Comparison of ENCODE assay signal across 8 mouse cellular contexts in the genomic region with DNA sequence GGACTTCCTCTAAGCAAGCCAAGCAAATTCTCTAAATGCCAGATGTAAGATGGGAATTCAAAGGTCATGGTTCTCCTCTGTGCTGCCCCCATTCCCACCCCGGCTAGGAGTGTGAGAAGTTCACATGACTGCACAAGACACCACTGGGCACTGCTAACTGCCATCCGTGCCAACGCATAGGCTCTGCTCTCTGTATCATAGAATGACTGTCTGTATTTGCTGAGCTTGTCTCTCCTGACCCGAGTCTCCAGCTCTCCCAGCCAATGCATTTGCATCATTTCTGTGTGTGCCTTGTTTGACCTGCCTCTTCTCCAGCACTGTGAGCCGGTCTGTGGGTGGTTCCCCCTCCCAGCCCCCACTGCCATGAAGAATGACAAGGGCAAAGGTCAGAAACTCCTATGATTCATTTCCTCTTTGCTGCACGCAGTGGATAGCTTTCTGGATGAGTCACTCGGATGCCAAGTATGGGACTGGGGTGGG. TPM values are rescaled to one million over a fixed set of nuclear protein-coding genes. Genes with fewer than 3 reads are reported as not detected.
DNase-seq lines count a peak whose midpoint lies in the region; ATAC-seq lines count a peak whose summit lies in the region.

No protein-coding gene starts in this region.

- H3K9ac ChIP-seq in forebrain, embryonic 11.5 days (ENCODE audit: low read length): no peak overlapping the region
- H3K9ac ChIP-seq in heart, embryonic 11.5 days (ENCODE audit: low read depth, low read length): no peak overlapping the region

- no peaks in the 10 kb centered on the region for H3K27me3 ChIP-seq in forebrain, embryonic 10.5 days (ENCODE audit: poor library complexity, severe bottlenecking)
- no peaks in the 10 kb centered on the region for H3K27me3 ChIP-seq in forebrain, embryonic 11.5 days (ENCODE audit: control insufficient read depth, insufficient read depth, low read length)
- no peaks in the 10 kb centered on the region for H3K27me3 ChIP-seq in heart, embryonic 11.5 days (ENCODE audit: control insufficient read depth, insufficient read depth, low read length)

- no peaks in the 10 kb centered on the region for H3K36me3 ChIP-seq in forebrain, embryonic 10.5 days (replicated peaks)
- H3K36me3 ChIP-seq in forebrain, embryonic 11.5 days (ENCODE audit: control insufficient read depth, insufficient read depth, low read length): no peaks in the 10 kb centered on the region
- no peaks in the 10 kb centered on the region for H3K36me3 ChIP-seq in heart, embryonic 11.5 days (ENCODE audit: control insufficient read depth, insufficient read depth, low read length)

- no peaks in the 10 kb centered on the region for H3K9me3 ChIP-seq in forebrain, embryonic 10.5 days
- H3K9me3 ChIP-seq in forebrain, embryonic 11.5 days (ENCODE audit: control insufficient read depth, low read length): no peaks in the 10 kb centered on the region
- H3K9me3 ChIP-seq in heart, embryonic 11.5 days (replicated peaks; ENCODE audit: control insufficient read depth, low read length): no peaks in the 10 kb centered on the region

- peak; percentile 26 for DNase-seq in forebrain, embryonic 10.5 days (ENCODE audit: extremely low spot score, low spot score)
- no peak for DNase-seq in forebrain, embryonic 11.5 days (ENCODE audit: low spot score)
- peak; percentile 60 for DNase-seq in adrenal gland, adult 8-10 months
- peak; percentile 72 for DNase-seq in kidney, postnatal 10 days
- peak; percentile 58 to 64 for DNase-seq in monocyte, adult 2 months (ENCODE audit: low read depth in 1 of 2, low spot score in 2 of 2)
- DNase-seq in ovary, postnatal 36 days (ENCODE audit: low spot score): no peak
- no peak for DNase-seq in layer of hippocampus, postnatal 14 days (ENCODE audit: low spot score in 2 of 2)

- peak overlapping the region; percentile 73 for H3K27ac ChIP-seq in forebrain, embryonic 10.5 days
- no peak overlapping the region for H3K27ac ChIP-seq in forebrain, embryonic 11.5 days (ENCODE audit: low read depth, low read length)
- peak overlapping the region; percentile 8; the same call in 1 of the 2 replicates for H3K27ac ChIP-seq in heart, embryonic 11.5 days (ENCODE audit: low read depth, low read length)

- H3K4me1 ChIP-seq in forebrain, embryonic 10.5 days: peaks cover 44% of the 10 kb centered on the region
- H3K4me1 ChIP-seq in forebrain, embryonic 11.5 days (replicated peaks; ENCODE audit: control insufficient read depth, insufficient read depth, low read length): no peaks in the 10 kb centered on the region; the same call in 1 of the 2 replicates
- H3K4me1 ChIP-seq in heart, embryonic 11.5 days (ENCODE audit: control insufficient read depth, insufficient read depth, low read length): peaks cover 9% of the 10 kb centered on the region

- H3K4me3 ChIP-seq in forebrain, embryonic 10.5 days: no peak overlapping the region
- H3K4me3 ChIP-seq in forebrain, embryonic 11.5 days (ENCODE audit: low read depth, low read length): no peak overlapping the region
- H3K4me3 ChIP-seq in heart, embryonic 11.5 days (ENCODE audit: low read depth, low read length): no peak overlapping the region

- 47% methylated on average over 7 of the region's 7 CpGs for WGBS in forebrain, embryonic 10.5 days
- WGBS in forebrain, embryonic 11.5 days: 56% methylated on average over 7 of the region's 7 CpGs
- WGBS in heart, embryonic 11.5 days (ENCODE audit: insufficient replicate concordance): 25% methylated on average over 7 of the region's 7 CpGs

- no peak overlapping the region for H3K4me2 ChIP-seq in forebrain, embryonic 11.5 days (ENCODE audit: low read depth, low read length, severe bottlenecking)
- H3K4me2 ChIP-seq in heart, embryonic 11.5 days: no peak overlapping the region

- no peak for ATAC-seq in forebrain, embryonic 11.5 days (replicated peaks; ENCODE audit: low FRiP score)
- peak; percentile 37; the same call in 1 of the 2 replicates for ATAC-seq in heart, embryonic 11.5 days (replicated peaks; ENCODE audit: insufficient number of reproducible peaks, low FRiP score, low TSS enrichment)

RNA-seq across cellular contexts. Expression of gene Phlda1, which starts 37.7 kb away (rescaled TPM):
- 12.7 and 15.0 TPM in 2 replicates for polyA plus RNA-seq in forebrain, embryonic 10.5 days (2016; fragmentation: Nextera tagmentation; extraction: Ambion mirVana)
- polyA plus RNA-seq in forebrain, embryonic 11.5 days (2014; fragmentation: Nextera tagmentation; extraction: Ambion mirVana): 12.5 and 13.1 TPM in 2 replicates
- total RNA-seq in adrenal gland, adult 8-10 months (2022): 100 to 1,000 TPM in 1 of 4 experiments, 10 to 100 TPM in 3; 57.2 to 195 (median 76.9) TPM
- 20.9 and 22.2 TPM in 2 replicates for polyA plus RNA-seq in heart, embryonic 11.5 days (2014; fragmentation: Nextera tagmentation; extraction: Ambion mirVana)
- 10 to 100 TPM; 23.9 to 24.4 TPM for total RNA-seq in layer of hippocampus, postnatal 14 days (2021)

Comparison
In these comparisons a context has a peak if more than half of its experiments do, and no peak if none do; other contexts are left out.
1. DNase-seq: peak in forebrain, embryonic 10.5 days (single experiment), adrenal gland, adult 8-10 months (single experiment), kidney, postnatal 10 days (single experiment) and monocyte, adult 2 months (2 of 2); none in forebrain, embryonic 11.5 days (single experiment), ovary, postnatal 36 days (single experiment) and layer of hippocampus, postnatal 14 days (0 of 2).